Mouse (Mus musculus): ENCODE results near the gene Cpa3. TPM values are rescaled to one million over a fixed set of nuclear protein-coding genes. Genes with fewer than 3 reads are reported as not detected.

The Cpa3 gene
- 0.23 and 0.34 TPM in 2 replicates for polyA plus RNA-seq (2012; rRNA removed)

DNA sequence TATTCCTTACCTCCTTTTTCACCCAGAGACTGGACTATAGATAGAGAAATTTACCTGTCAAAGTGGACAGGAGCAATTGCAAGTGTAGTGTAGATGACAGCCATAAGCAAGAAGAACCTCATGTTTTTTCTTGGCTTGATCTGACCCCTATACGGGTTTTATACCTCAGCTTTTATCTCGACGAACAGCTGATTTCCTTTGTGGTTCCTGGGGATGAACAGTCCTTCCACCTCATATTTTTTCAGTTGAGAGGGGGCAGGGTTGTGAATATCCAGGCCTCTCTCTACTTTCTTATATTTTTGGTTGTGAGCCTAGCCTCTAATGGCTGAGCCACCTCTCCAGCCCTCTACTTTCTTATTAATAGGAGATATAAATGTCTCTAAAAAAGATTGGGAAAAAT lies at the start of gene Cpa3:
Gene Cpa3, minus strand, starts transcription at position 132 of the 400 bp plus-strand sequence.

GRCm38 (mm10) chr3:20275633-20276032 lies 33.7 kb upstream of the Cpa3 start, which contains the start of gene Cpb1:
Cpb1 (minus strand) TSS chr3:20275733.

Other genes starting within 250 kb of the Cpa3 start
- 5.6 and 17.6 TPM in 2 replicates for gene Hps3, start 206.9 kb downstream of the Cpa3 start, polyA plus RNA-seq (2012; rRNA removed)
- 0.29 and 0.92 TPM in 2 replicates for gene Hltf, start 184.4 kb downstream of the Cpa3 start, polyA plus RNA-seq (2012; rRNA removed)
- 4.5 and 5.2 TPM in 2 replicates for gene Gyg, start 86.9 kb downstream of the Cpa3 start, polyA plus RNA-seq (2012; rRNA removed)
- gene Cpb1, start 33.6 kb upstream of the Cpa3 start, polyA plus RNA-seq (2012; rRNA removed): 0.10 and 0.45 TPM in 2 replicates
- 0.18 and 0.39 TPM in 2 replicates for gene Agtr1b, start 125.0 kb upstream of the Cpa3 start, polyA plus RNA-seq (2012; rRNA removed)